Mouse (Mus musculus) mouse embryonic stem cell (cell line): ENCODE results near the gene Gm21969.

Experiments
- in situ Hi-C, 2 experiments: fragments of 300-500 bp; cut with MboI; formaldehyde crosslinking; loops; 1 replicate in 1 of 2; 3 replicates in 1 of 2; pipeline ENCODE4 v1.14.3; 2019 to 2020; ENCODE audit warnings: low sequenced_read_pairs in 2 of 2, low pct_unique_long_range_greater_than_20kb in 1 of 2, mixed read lengths in 1 of 2; ENCODE audit not compliant: unreplicated experiment in 1 of 2

Gm21969 gene

GRCm38 (mm10) chr4:139602357-139603244, at the start of gene Gm21969:
TSS of gene Gm21969 (plus strand) at chr4:139603186.
- in situ Hi-C loops, result no loop called here

GRCm38 (mm10) chr4:139555235-139555634, 47.8 kb upstream of the Gm21969 start:
- in situ Hi-C loops, result no loop called here

DNA sequence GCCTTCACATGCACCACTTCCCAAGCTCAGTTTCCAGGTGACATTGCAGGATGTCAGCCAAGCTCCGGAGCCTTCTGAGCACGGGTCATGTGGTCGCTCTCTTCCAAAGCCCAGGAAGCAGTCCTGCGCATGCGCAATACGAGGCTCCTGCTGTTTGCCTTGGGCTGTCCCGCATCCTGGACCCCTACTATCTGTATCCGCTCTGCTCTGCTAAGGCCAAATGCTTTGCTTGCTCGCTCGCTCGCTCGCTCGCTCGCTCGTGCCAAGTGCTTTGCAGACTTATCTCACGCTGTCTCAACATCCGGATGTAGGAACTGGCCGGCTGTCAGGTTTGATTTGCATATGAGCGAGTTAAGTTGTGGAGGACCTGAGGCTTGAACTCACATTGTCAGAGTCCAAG, 47.0 kb upstream of the Gm21969 start:
- in situ Hi-C loops, result no loop called here

DNA sequence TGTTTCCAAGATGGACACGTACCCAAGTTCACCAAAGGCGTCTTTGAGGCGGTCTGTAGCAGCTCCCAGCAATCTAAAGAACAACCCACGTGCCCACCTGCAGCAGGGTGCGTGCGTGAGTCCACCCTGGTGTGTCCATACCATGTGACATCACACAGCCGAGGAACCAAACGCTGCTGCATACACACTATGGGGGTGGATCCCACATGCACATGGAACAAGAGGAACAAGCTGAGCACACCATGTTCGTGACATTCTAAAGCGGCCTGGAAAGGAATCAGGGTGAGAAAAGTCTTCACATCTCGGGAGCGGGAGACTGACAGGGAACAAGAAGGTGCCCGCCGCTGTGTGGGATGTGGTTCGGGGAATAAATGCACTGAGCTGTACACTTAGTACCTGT, 34.6 kb upstream of the Gm21969 start:
- in situ Hi-C loops, result no loop called here

DNA sequence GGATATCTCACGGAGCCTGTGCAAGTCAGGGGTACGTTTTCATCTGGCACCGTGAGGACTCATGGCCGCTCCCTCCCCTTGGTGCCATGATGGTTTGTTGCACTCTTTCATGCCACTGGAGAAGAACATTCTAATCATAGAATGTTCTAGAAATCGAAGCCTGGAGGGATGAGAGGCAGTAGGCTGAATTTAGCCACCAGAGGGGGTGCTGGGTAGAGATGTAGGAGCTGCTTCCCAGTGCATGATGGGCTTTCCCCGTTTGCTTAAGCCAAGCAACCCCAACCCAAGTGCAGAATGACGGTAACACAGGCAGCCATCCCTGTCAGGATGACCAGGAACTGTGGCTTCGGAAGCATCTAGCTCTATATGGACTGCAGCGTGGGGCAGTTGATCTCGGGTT, 32.2 kb upstream of the Gm21969 start:
- in situ Hi-C loops, result no loop called here

- in situ Hi-C loops, result no loop called here
These were observed 30.0 kb upstream of the Gm21969 start for GRCm38 (mm10) chr4:139572928-139573512.

GRCm38 (mm10) chr4:139574156-139574798, 28.7 kb upstream of the Gm21969 start:
- in situ Hi-C loops, result no loop called here

DNA sequence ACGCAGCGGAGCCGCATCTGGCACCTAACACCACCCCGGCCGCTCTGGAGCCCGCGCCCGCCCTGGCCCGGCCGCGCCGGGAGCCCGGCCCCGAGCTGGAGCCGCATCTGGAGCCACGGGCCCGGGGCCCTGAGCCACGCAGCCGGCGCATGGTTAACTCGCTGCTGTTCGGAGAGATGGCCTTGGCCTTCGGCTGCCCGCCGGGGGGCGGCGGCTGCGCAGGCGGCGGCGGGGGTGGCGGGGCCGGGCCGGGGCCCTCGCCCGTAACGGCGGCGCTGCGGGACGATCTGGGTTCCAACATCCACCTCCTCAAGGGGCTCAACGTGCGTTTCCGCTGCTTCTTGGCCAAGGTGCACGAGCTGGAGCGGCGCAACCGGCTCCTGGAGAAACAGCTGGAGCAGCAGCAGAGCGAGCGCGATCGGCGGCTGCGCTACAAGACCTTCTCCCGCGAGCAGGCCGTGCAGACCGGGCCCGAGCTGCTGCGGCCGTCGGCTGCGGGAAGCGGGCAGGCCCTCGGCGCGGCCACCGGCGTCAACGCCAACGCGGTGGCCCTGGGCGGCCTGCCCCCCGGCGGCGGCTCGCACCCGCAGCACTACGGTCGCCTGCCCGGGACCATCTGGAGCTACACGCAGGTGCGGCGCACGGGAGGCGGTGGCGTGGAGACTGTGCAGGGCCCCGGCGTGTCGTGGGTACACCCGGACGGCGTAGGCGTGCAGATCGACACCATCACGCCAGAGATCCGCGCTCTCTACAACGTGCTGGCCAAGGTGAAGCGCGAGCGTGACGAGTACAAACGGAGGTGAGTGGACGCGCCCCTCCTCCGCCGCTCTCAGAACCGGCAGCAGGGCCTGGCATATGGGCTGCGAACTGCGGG, 27.9 kb upstream of the Gm21969 start:
- in situ Hi-C loops, result loop anchor here in 1 of 2 experiments (25.0 kb wide), 1 partner anchor 1062 kb away; no protein-coding TSS in a partner anchor

- in situ Hi-C loops, result loop anchor here in 1 of 2 experiments (25.0 kb wide), 1 partner anchor 1062 kb away; no protein-coding TSS in a partner anchor
These were observed 27.3 kb upstream of the Gm21969 start for GRCm38 (mm10) chr4:139575673-139576003.

DNA sequence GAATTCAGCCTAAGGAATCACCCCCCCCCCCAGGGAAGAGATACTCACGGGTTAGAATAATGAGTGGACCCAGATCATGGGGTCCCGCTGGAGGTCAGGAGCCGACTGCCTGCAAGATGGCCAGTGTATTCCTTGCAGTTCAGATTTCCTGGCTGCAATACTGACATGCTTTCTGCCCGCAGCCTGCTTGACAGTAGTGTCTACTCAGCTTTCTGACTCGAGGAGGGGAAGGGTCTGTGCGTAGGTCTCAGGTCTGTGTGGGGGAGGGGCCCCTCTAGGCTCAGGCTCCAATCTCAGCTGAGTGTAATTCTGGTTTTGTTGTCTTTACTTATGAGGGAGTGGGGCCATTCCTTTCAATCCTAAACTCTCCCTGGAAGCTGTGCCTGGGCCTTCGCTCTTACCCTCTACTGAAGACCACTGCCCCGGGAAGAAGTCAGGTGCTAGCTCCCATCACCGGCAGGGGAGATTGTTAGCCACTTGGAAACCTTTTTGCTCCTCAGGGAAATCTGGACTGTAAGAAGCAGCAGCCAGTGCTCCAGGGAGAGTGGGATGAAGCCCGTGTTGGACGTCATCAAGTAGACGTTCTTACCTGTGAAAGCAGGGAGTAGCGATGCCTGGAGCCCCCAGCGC, 26.6 kb upstream of the Gm21969 start:
- in situ Hi-C loops, result loop anchor here in 1 of 2 experiments (25.0 kb wide), 1 partner anchor 1061 kb away; no protein-coding TSS in a partner anchor

DNA sequence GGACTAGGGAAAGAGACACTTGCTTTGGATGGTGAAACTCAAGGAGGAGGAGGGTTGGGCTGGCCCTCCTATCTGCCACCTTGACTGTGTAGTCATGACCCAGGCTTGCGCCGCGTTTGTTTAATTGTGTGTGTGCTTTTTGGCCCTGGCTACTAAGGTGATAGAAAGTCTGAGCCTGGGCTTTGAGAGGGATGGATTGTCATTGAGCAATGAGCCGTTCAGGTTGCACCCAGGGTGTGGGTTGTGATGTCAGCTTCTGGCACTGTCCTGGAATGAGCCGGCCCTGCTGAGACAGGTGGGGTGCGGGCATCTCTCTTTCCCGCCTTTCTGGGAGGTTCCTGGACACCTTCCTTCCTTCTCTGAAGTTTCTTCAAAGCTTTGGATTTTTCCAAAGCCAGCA, 26.0 kb upstream of the Gm21969 start:
- in situ Hi-C loops, result loop anchor here in 1 of 2 experiments (25.0 kb wide), 1 partner anchor 1060 kb away; no protein-coding TSS in a partner anchor

DNA sequence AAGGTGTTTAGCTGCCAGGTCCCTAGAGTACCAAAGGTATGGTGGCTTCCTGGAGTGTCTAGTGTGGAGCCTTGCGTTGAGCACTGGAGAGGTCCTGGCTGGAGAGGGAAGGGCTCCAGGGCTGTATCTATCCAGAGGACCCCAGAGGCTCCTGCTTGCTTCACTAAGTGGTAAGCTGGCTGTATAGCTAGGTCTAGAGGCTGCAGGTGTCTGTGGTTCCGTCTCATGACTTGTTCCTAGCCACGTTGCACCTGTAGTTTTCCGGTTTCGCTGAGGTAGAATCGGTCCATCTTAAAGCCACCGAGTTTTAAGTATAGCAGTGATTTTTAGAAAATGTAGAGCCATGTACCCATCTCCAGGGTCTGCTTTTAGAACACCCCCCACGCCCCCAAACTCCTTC, 24.6 kb upstream of the Gm21969 start:
- in situ Hi-C loops, result loop anchor here in 1 of 2 experiments (25.0 kb wide), 1 partner anchor 1059 kb away; no protein-coding TSS in a partner anchor

GRCm38 (mm10) chr4:139579003-139579402, 24.0 kb upstream of the Gm21969 start:
- in situ Hi-C loops, result loop anchor here in 1 of 2 experiments (25.0 kb wide), 1 partner anchor 1058 kb away; no protein-coding TSS in a partner anchor

GRCm38 (mm10) chr4:139579466-139579865, 23.5 kb upstream of the Gm21969 start:
- in situ Hi-C loops, result loop anchor here in 1 of 2 experiments (25.0 kb wide), 1 partner anchor 1058 kb away; no protein-coding TSS in a partner anchor

DNA sequence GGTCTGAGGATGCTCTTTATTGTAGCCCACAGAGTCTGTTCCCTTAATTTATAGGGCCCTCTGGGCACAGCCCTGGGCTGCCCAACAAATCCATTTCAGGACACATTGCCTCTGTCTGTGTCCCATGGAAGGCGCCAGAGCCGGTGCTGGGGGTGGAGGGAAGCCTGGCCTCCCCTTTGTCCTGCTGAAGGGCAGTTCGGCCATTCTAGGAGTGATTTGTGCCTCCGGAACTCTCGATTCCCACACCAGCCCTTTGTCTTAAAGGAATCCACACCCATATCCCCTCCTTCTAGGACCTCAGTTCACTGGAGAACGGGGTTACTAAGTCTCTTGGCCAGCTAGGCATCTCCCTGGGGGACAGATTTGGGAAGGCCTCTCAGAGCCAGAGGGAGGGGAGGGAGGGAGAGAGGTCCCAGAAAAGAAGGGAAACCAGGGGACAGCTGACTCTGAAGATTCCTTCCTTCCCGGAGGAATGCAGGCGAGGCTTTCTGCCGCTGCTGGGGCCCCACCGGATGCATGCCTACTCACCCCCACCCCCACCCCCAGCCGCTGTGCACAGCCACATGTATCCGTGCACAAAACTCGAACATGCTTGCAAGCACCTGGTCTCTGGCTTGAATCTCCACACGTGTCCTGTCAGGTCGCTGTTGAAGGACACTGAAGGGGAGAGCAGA, 22.2 kb upstream of the Gm21969 start:
- in situ Hi-C loops, result loop anchor here in 1 of 2 experiments (25.0 kb wide), 1 partner anchor 1057 kb away; no protein-coding TSS in a partner anchor

DNA sequence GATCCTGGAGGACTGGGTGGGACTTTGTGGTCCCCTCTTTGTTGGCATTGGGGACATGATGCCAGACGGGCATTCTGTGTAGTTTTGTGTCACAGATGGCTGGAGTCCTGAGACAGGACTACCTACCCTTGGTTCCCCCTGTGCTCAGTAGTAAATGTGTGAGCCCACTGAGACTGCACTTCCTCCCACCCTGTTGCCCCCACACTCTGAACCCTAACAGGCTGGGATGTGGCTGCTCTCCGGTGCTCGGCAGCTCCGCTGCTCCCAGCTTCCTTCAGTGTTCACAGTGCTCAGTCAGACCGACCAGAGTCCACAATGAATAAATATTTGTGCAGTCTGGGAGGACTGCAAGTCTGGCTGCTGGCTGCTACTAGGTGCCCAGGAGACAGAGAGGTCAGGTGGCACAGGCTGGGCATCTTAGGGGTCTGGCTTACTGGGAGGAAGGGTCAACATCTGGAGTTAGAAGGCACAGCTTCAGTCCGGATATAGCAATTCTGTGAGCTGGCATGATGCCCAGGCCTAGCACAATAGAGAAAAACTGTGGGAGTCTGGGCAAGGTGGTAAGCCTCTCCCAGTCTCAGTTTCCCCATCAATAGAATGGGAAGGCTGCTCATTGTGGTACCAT, 21.4 kb upstream of the Gm21969 start:
- in situ Hi-C loops, result loop anchor here in 1 of 2 experiments (25.0 kb wide), 1 partner anchor 1056 kb away; no protein-coding TSS in a partner anchor
